Mouse (Mus musculus) forebrain, postnatal 0 days (tissue): ENCODE data around the gene Vezt. TPM values are rescaled to one million over a fixed set of nuclear protein-coding genes. Genes with fewer than 3 reads are reported as not detected.

ENCODE experiments used
- ATAC-seq: fragments of 200-750 bp; cut with Nextera tagmentation; 2 replicates; pipeline ENCODE4 v1.8.0; 2017; ENCODE audit warnings: mild to moderate bottlenecking, moderate library complexity
- DNase-seq: peaks from one replicate; pipeline ENCODE4 v3.0.0-alpha.2; 2015
- H3K27ac ChIP-seq: fragments of 300-500 bp; sonication (generic); 2 replicates; pipeline ENCODE4 v1.5.1; 2014; ENCODE audit warnings: low read depth, mild to moderate bottlenecking, antibody characterized with exemption, low read length, moderate library complexity, mixed read lengths
- H3K27me3 ChIP-seq: fragments of 300-500 bp; sonication (generic); 2 replicates; pipeline ENCODE4 v1.6.1; 2014; ENCODE audit warnings: mild to moderate bottlenecking, low read length, mixed read lengths; ENCODE audit not compliant: insufficient read depth
- H3K36me3 ChIP-seq: fragments of 300-500 bp; sonication (generic); 2 replicates; pipeline ENCODE4 v1.6.1; 2014; ENCODE audit warnings: mild to moderate bottlenecking, moderate library complexity; ENCODE audit not compliant: insufficient read depth
- H3K4me1 ChIP-seq: fragments of 300-500 bp; sonication (generic); 2 replicates; pipeline ENCODE4 v1.6.1; 2014; ENCODE audit warnings: antibody characterized with exemption; ENCODE audit not compliant: insufficient read depth
- H3K4me2 ChIP-seq: fragments of 300-500 bp; sonication (generic); 2 replicates; pipeline ENCODE4 v1.6.1; 2014; ENCODE audit warnings: low read depth, mild to moderate bottlenecking, moderate library complexity
- H3K4me3 ChIP-seq: fragments of 300-500 bp; sonication (generic); 2 replicates; pipeline ENCODE4 v1.5.1; 2014; ENCODE audit warnings: low read depth, low read length, mixed read lengths
- H3K9ac ChIP-seq: fragments of 300-500 bp; sonication (generic); 2 replicates; pipeline ENCODE4 v1.6.1; 2014; ENCODE audit warnings: mild to moderate bottlenecking
- H3K9me3 ChIP-seq: fragments of 300-500 bp; sonication (generic); 2 replicates; pipeline ENCODE4 v1.6.1; 2016; ENCODE audit warnings: low read length
- CTCF ChIP-seq: sonication (generic); IDR thresholded peaks from 2 replicates; pipeline ENCODE4 v1.5.1; 2016; ENCODE audit warnings: antibody characterized with exemption, control low read depth, low read depth
- WGBS: fragments of 180-500 bp; shearing (Covaris S2); extraction: QIAGEN DNeasy Blood & Tissue Kit; methylation state at CpG from one replicate; pipeline ENCODE4 v1.1.7; 2014; 5-methylcytosine and 5-hydroxymethylcytosine counted together
- polyA plus RNA-seq: library from polyadenylated mRNA; unstranded; fragments of >200 nt; fragmentation: Nextera tagmentation; extraction: Ambion mirVana; gene quantifications from 2 replicates; pipeline ENCODE4 v1.2.1, GENCODE M21; 2015
- total RNA-seq: library from RNA; depleted of rRNA; stranded (reverse); fragments of >200 nt; gene quantifications from 2 replicates; pipeline ENCODE4 v1.2.3, GENCODE M21; 2014

Gene Vezt
- total and polyA plus RNA-seq, 2 experiments from 2014 or later: 40.1 to 66.0 TPM

- no peak overlapping the region for H3K27ac ChIP-seq
- H3K4me2 ChIP-seq: no peak overlapping the region
- TF ChIP-seq CTCF: no peak
- no peak for DNase-seq
- H3K36me3 ChIP-seq: no peaks in the 10 kb centered on the region
- no peak for ATAC-seq
- H3K9ac ChIP-seq: no peak overlapping the region
- WGBS: 95% methylated on average over 7 of the region's 7 CpGs
- H3K27me3 ChIP-seq: no peaks in the 10 kb centered on the region
- H3K4me1 ChIP-seq: no peaks in the 10 kb centered on the region
- H3K4me3 ChIP-seq: no peak overlapping the region
- H3K9me3 ChIP-seq: no peaks in the 10 kb centered on the region
These were observed 82.1 kb downstream of the Vezt start for GRCm38 (mm10) chr10:93953504-93953903.

GRCm38 (mm10) chr10:93950991-93951390, 84.6 kb downstream of the Vezt start:
- ATAC-seq: no peak
- no peak for DNase-seq
- H3K27ac ChIP-seq: no peak overlapping the region
- H3K4me3 ChIP-seq: no peak overlapping the region
- H3K4me1 ChIP-seq: no peaks in the 10 kb centered on the region
- no peak for TF ChIP-seq CTCF
- whole genome bisulfite sequencing: 92% methylated on average over 3 of the region's 3 CpGs
- no peak overlapping the region for H3K4me2 ChIP-seq
- no peak overlapping the region for H3K9ac ChIP-seq
- no peaks in the 10 kb centered on the region for H3K36me3 ChIP-seq
- no peaks in the 10 kb centered on the region for H3K9me3 ChIP-seq
- H3K27me3 ChIP-seq: no peaks in the 10 kb centered on the region

GRCm38 (mm10) chr10:93949921-93950320, 85.7 kb downstream of the Vezt start:
- Histone ChIP-seq H3K27ac (no peak overlapping the region), H3K4me1 (no peaks in the 10 kb centered on the region), H3K36me3 (no peaks in the 10 kb centered on the region), H3K9ac (no peak overlapping the region), H3K4me3 (no peak overlapping the region), H3K4me2 (no peak overlapping the region), H3K9me3 (no peaks in the 10 kb centered on the region), H3K27me3 (no peaks in the 10 kb centered on the region)
- ATAC-seq (no peak), DNase-seq (no peak)
- WGBS: 89% methylated on average over 2 of the region's 2 CpGs
- TF ChIP-seq CTCF: no peak

- H3K4me2 ChIP-seq: no peak overlapping the region
- H3K36me3 ChIP-seq: no peaks in the 10 kb centered on the region
- 78% methylated on average over 9 of the region's 9 CpGs for WGBS
- H3K9ac ChIP-seq: no peak overlapping the region
- DNase-seq: no peak
- H3K4me3 ChIP-seq: no peak overlapping the region
- no peak overlapping the region for H3K27ac ChIP-seq
- H3K27me3 ChIP-seq: no peaks in the 10 kb centered on the region
- TF ChIP-seq CTCF: no peak
- no peaks in the 10 kb centered on the region for H3K4me1 ChIP-seq
- no peak for ATAC-seq
- H3K9me3 ChIP-seq: no peaks in the 10 kb centered on the region
These were observed 89.6 kb downstream of the Vezt start for GRCm38 (mm10) chr10:93945843-93946499.

GRCm38 (mm10) chr10:93945364-93945763, 90.3 kb downstream of the Vezt start:
- Histone ChIP-seq H3K27me3 (no peaks in the 10 kb centered on the region), H3K9ac (no peak overlapping the region), H3K4me1 (no peaks in the 10 kb centered on the region), H3K27ac (no peak overlapping the region), H3K36me3 (no peaks in the 10 kb centered on the region), H3K4me2 (no peak overlapping the region), H3K9me3 (no peaks in the 10 kb centered on the region), H3K4me3 (no peak overlapping the region)
- peak; percentile 75 for TF ChIP-seq CTCF
- peak; percentile 45 for ATAC-seq
- peak; percentile 59 for DNase-seq
- 24% methylated on average over 4 of the region's 4 CpGs for WGBS

- Histone ChIP-seq H3K4me2 (no peak overlapping the region), H3K9ac (no peak overlapping the region), H3K36me3 (no peaks in the 10 kb centered on the region), H3K9me3 (no peaks in the 10 kb centered on the region), H3K4me3 (no peak overlapping the region), H3K4me1 (no peaks in the 10 kb centered on the region), H3K27me3 (no peaks in the 10 kb centered on the region), H3K27ac (no peak overlapping the region)
- ATAC-seq (no peak), DNase-seq (no peak)
- 48% methylated on average over 5 of the region's 5 CpGs for WGBS
- no peak for TF ChIP-seq CTCF
These were observed 91.4 kb downstream of the Vezt start for GRCm38 (mm10) chr10:93944241-93944640.

- WGBS: 84% methylated on average over 5 of the region's 5 CpGs
These were observed 95.3 kb downstream of the Vezt start for GRCm38 (mm10) chr10:93940279-93940678.

More at GRCm38 (mm10) chr10:93940279-93940678, 95.3 kb downstream of the Vezt start:
- H3K9ac ChIP-seq: no peak overlapping the region
- no peak for TF ChIP-seq CTCF
- H3K36me3 ChIP-seq: no peaks in the 10 kb centered on the region
- DNase-seq (no peak), ATAC-seq (no peak)
- H3K27ac ChIP-seq: no peak overlapping the region
- H3K4me2 ChIP-seq: no peak overlapping the region
- no peaks in the 10 kb centered on the region for H3K4me1 ChIP-seq
- no peaks in the 10 kb centered on the region for H3K27me3 ChIP-seq
- no peaks in the 10 kb centered on the region for H3K9me3 ChIP-seq
- H3K4me3 ChIP-seq: no peak overlapping the region
